Mouse (Mus musculus): ENCODE measurements at regions not wholly inside any gene's neighbourhood (a gene's known extent, or its start where the extent isn't known, plus 50 kb on each side); places are given as distances from the start of the nearest gene placed in this dataset.
A peak's percentile ranks its signal among the peaks of the same experiment; 100 is the strongest.

GRCm38 (mm10) chr6:140368354-140369069, 55.3 kb upstream of the Plekha5 start:
- DNase-seq (ENCODE audit: extremely low read depth, insufficient read length, low spot score) = peak; percentile 36

GRCm38 (mm10) chr6:140367303-140367702, 56.6 kb upstream of the Plekha5 start:
- DNase-seq (ENCODE audit: extremely low read depth, insufficient read length, low spot score) = no peak

GRCm38 (mm10) chr6:140366791-140367190, 57.1 kb upstream of the Plekha5 start:
- no peak for DNase-seq (ENCODE audit: extremely low read depth, insufficient read length, low spot score)

GRCm38 (mm10) chr6:140360996-140361395, 62.9 kb upstream of the Plekha5 start:
- DNase-seq (ENCODE audit: extremely low read depth, insufficient read length, low spot score) = no peak

- no peak for DNase-seq (ENCODE audit: extremely low read depth, insufficient read length, low spot score)
These were observed 66.0 kb upstream of the Plekha5 start for GRCm38 (mm10) chr6:140357901-140358300.

- no peak for DNase-seq (ENCODE audit: extremely low read depth, insufficient read length, low spot score)
These were observed 66.6 kb upstream of the Plekha5 start for GRCm38 (mm10) chr6:140357300-140357699.

- DNase-seq (ENCODE audit: extremely low read depth, insufficient read length, low spot score) = peak; percentile 15
These were observed 69.8 kb upstream of the Plekha5 start for GRCm38 (mm10) chr6:140354082-140354481.

- DNase-seq (ENCODE audit: extremely low read depth, insufficient read length, low spot score) = no peak
These were observed 70.2 kb upstream of the Plekha5 start for GRCm38 (mm10) chr6:140353610-140354009.

GRCm38 (mm10) chr6:140351365-140352095, 72.3 kb upstream of the Plekha5 start:
- DNase-seq (ENCODE audit: extremely low read depth, insufficient read length, low spot score) = no peak

GRCm38 (mm10) chr6:140348578-140348977, 75.3 kb upstream of the Plekha5 start:
- peak; percentile 34 for DNase-seq (ENCODE audit: extremely low read depth, insufficient read length, low spot score)

GRCm38 (mm10) chr6:140346929-140347328, 76.9 kb upstream of the Plekha5 start:
- no peak for DNase-seq (ENCODE audit: extremely low read depth, insufficient read length, low spot score)

GRCm38 (mm10) chr6:140343638-140344037, 80.2 kb upstream of the Plekha5 start:
- DNase-seq (ENCODE audit: extremely low read depth, insufficient read length, low spot score) = no peak

GRCm38 (mm10) chr6:140342881-140343280, 81.0 kb upstream of the Plekha5 start:
- DNase-seq (ENCODE audit: extremely low read depth, insufficient read length, low spot score) = no peak

GRCm38 (mm10) chr6:140339731-140340130, 84.1 kb upstream of the Plekha5 start:
- no peak for DNase-seq (ENCODE audit: extremely low read depth, insufficient read length, low spot score)

GRCm38 (mm10) chr6:140337897-140338749, 85.7 kb upstream of the Plekha5 start:
- DNase-seq (ENCODE audit: extremely low read depth, insufficient read length, low spot score) = no peak

- DNase-seq (ENCODE audit: extremely low read depth, insufficient read length, low spot score) = no peak
These were observed 86.8 kb upstream of the Plekha5 start for GRCm38 (mm10) chr6:140337083-140337491.

- no peak for DNase-seq (ENCODE audit: extremely low read depth, insufficient read length, low spot score)
These were observed 87.4 kb upstream of the Plekha5 start for GRCm38 (mm10) chr6:140336414-140336941.

- no peak for DNase-seq (ENCODE audit: extremely low read depth, insufficient read length, low spot score)
These were observed 90.5 kb upstream of the Plekha5 start for GRCm38 (mm10) chr6:140333397-140333796.

- no peak for DNase-seq (ENCODE audit: extremely low read depth, insufficient read length, low spot score)
These were observed 115.2 kb upstream of the Plekha5 start for GRCm38 (mm10) chr6:140308641-140309040.

- no peak for DNase-seq (ENCODE audit: extremely low read depth, insufficient read length, low spot score)
These were observed 116.9 kb upstream of the Plekha5 start for GRCm38 (mm10) chr6:140306811-140307558.

All from 3134 (cell line).